Mouse (Mus musculus): Measurements from ENCODE around the gene Hba-a2. TPM values are rescaled to one million over a fixed set of nuclear protein-coding genes. Genes with fewer than 3 reads are reported as not detected.

Gene Hba-a2
- polyA plus RNA-seq, 1 experiment from 2014 or later = 27,825 TPM

DNA sequence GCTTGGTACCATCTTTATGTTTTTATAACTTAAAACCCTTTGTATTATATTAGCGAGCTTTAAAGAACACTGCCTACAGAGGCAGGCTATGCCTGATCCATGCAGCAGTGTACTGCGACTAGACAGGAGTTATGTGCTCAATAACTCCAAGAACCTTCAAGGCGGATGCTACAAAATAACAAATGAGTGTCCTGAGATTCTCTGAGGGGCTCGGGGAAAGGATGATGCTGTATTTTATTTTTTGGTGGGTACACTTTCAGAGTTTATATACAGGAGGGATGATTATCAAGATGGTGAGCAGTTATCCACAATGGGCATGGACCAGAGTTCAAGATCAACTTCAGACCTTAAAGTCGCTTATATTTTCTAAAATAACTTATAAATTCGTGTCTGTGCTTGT lies 29.5 kb upstream of the Hba-a2 start:
- H3K36me3 ChIP-seq = 0 out of 2 replicates have a peak, but pooled peaks cover 3% of the 10 kb centered on the region
- 0 out of 2 replicates have a peak, but pooled peaks cover 3% of the 10 kb centered on the region for H3K27me3 ChIP-seq (replicated peaks)
- H3K9me3 ChIP-seq (replicated peaks) = no peaks in the 10 kb centered on the region
- H3K27ac ChIP-seq (ENCODE audit: poor library complexity, severe bottlenecking) = peak overlapping the region; percentile 93
- peak overlapping the region; percentile 70 for H3K4me2 ChIP-seq
- WGBS = 29% methylated on average over 6 of the region's 6 CpGs
- peaks cover 13% of the 10 kb centered on the region for H3K4me1 ChIP-seq (replicated peaks)
- H3K4me3 ChIP-seq = peak overlapping the region; percentile 90
- H3K9ac ChIP-seq = peak overlapping the region; percentile 95
- no peak for ATAC-seq (ENCODE audit: insufficient number of reproducible peaks, low FRiP score)

DNA sequence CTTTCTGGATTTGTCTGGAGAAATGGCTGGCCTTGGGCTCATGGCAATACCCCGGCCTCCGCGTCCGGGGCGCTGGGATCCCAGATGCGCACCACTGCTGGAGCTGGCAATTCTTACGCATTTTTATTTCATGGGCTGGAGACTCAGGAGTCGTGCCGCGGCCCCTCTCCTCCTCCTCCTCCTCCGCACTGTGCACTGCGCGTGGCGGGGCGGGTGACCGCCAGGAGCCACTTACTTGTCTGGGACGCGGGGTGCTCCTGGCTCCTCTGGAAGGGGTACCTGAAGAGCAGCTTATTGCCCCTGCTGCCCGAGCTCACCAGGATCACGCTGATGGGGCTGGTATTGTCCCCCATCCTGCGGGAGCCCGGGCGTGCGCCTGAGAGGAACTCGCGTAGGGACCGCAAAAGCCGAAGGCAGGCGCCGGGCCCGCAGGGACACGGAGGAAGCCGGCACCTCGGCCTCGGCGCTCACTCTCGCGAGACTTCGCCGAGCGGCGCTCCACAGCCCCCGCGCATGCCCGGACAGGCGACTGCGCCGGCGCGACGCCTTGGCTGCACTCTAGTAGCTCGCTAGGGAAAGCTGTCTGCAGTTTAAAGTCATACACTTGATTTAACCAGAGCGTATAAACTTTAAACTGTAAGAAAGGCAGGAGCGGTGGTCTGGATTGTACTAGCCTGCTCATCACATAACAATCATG lies 29.0 kb upstream of the Hba-a2 start, which contains the start of gene Nprl3:
Gene Nprl3 (minus strand): TSS at position 520 of the 697 bp plus-strand sequence.
- H3K36me3 ChIP-seq = 0 out of 2 replicates have a peak, but pooled peaks cover under 1% of the 10 kb centered on the region
- ATAC-seq (ENCODE audit: insufficient number of reproducible peaks, low FRiP score) = peak; percentile 92
- WGBS = under 1% methylated on average over 54 of the region's 54 CpGs

DNA sequence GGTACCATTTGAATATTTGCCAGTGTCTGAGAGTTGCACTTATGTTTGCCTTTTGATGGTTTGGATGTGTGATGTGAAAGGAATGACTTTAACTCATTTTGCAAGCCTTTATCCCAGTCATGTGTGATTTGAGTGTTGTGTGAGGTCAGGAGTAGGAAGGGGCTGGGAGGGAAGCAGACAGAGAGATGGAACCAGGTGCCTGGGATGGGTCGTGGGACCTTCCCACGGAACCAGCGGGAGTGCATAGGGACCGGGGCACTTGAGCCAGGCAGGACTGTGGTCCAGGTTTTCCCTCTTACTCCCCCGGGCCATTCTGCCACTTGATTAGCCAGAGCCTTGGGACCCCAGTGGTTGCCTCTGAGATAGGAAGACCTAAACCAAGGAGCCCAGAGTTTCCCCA lies 28.3 kb upstream of the Hba-a2 start:
- Histone ChIP-seq H3K4me1 (replicated peaks) (peaks cover 10% of the 10 kb centered on the region), H3K27ac (ENCODE audit: poor library complexity, severe bottlenecking) (peak overlapping the region; percentile 93), H3K4me3 (peak overlapping the region; percentile 90), H3K4me2 (peak overlapping the region; percentile 70), H3K9ac (peak overlapping the region; percentile 95), H3K9me3 (replicated peaks) (no peaks in the 10 kb centered on the region), H3K27me3 (replicated peaks) (0 out of 2 replicates have a peak, but pooled peaks cover 3% of the 10 kb centered on the region), H3K36me3 (no peaks in the 10 kb centered on the region)
- ATAC-seq (ENCODE audit: insufficient number of reproducible peaks, low FRiP score) = 0 out of 2 replicates have a peak, but pooled peaks have one; percentile 15
- 29% methylated on average over 5 of the region's 5 CpGs for WGBS

More for the DNA sequence above, 29.0 kb upstream of the Hba-a2 start, which contains the start of gene Nprl3:
- H3K4me1 ChIP-seq (replicated peaks) = peaks cover 13% of the 10 kb centered on the region
- H3K4me3 ChIP-seq = peak within 1 kb of the TSS; percentile 90
- peak within 1 kb of the TSS; percentile 93 for H3K27ac ChIP-seq (ENCODE audit: poor library complexity, severe bottlenecking)
- 0 out of 2 replicates have a peak, but pooled peaks cover 3% of the 10 kb centered on the region for H3K27me3 ChIP-seq (replicated peaks)
- H3K4me2 ChIP-seq = peak within 1 kb of the TSS; percentile 70
- peak within 1 kb of the TSS; percentile 95 for H3K9ac ChIP-seq
- H3K9me3 ChIP-seq (replicated peaks) = no peaks in the 10 kb centered on the region

DNA sequence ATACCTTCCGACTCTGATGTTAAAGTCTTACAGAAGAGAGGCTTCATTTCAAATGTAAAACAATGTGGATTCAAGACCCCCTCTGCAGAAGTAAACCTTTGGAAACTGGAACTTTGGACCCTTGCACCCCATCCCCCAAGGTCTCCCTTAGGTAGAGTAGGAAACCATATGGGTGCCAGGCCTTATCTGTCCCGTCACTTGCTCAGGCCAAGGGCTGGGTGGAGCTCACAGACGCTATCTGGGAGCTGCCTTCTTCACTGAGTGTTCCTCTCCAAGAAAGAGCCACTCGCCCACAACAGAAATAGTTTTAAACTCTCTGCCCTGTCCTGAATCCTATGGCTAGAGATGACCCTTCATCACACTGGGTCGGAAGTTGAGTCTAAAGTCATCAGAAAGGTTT lies 27.3 kb upstream of the Hba-a2 start:
- peak; percentile 86 for ATAC-seq (ENCODE audit: insufficient number of reproducible peaks, low FRiP score)
- Histone ChIP-seq H3K36me3 (no peaks in the 10 kb centered on the region), H3K27ac (ENCODE audit: poor library complexity, severe bottlenecking) (peak overlapping the region; percentile 73; the same call in 1 of the 2 replicates), H3K9ac (peak overlapping the region; percentile 29; the same call in 1 of the 2 replicates), H3K4me2 (peak overlapping the region; percentile 70), H3K9me3 (replicated peaks) (no peaks in the 10 kb centered on the region), H3K4me3 (no peak overlapping the region), H3K27me3 (replicated peaks) (0 out of 2 replicates have a peak, but pooled peaks cover 3% of the 10 kb centered on the region), H3K4me1 (replicated peaks) (peaks cover 9% of the 10 kb centered on the region)
- WGBS = 58% methylated on average over 5 of the region's 5 CpGs

DNA sequence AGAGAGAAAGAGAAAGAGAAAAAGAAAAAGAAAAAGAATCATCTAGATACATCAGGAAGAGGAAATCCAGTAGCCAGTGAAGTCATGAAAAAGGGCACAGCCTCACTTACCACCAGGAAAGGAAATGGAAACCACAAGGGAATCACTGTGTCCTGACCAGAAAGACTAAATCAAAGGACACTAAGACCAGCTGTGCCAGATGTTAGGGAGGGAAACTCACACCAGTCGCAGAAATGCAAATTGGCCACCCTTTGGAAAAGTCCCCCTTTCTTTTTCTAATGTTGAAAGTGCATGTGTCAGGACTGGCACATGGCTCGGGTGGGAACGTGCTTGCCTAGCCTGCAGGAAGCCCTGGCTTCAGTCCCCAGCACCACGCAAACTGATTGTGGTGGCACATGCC lies 25.1 kb upstream of the Hba-a2 start:
- ATAC-seq (ENCODE audit: insufficient number of reproducible peaks, low FRiP score) = no peak
- no peak overlapping the region for H3K27ac ChIP-seq (ENCODE audit: poor library complexity, severe bottlenecking)
- peaks cover 11% of the 10 kb centered on the region for H3K27me3 ChIP-seq (replicated peaks)

DNA sequence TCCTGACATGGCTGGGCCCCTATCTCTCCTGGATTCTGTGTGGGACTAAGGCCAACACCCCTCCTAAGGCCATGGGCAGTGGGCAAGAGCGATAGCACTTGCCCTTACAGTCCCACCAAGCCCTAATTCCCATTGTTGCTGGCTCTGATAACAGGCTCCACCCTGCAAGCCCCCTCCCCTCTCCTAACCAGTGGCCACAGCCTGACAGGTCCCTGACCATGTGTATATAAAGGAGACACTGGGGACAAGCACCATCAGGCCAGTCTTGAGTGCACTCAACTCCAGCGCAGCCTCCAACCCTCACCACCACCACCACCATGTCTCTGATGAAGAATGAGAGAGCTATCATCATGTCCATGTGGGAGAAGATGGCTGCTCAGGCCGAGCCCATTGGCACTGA lies 19.9 kb upstream of the Hba-a2 start, which contains the start of gene Hba-x:
Gene Hba-x (plus strand): TSS at position 54 of the 400 bp plus-strand sequence.
- Histone ChIP-seq H3K4me1 (replicated peaks) (no peaks in the 10 kb centered on the region), H3K4me2 (no peak within 1 kb of the TSS), H3K27ac (ENCODE audit: poor library complexity, severe bottlenecking) (peak within 1 kb of the TSS; percentile 70), H3K9ac (no peak within 1 kb of the TSS), H3K36me3 (no peaks in the 10 kb centered on the region), H3K4me3 (peak within 1 kb of the TSS; percentile 11), H3K27me3 (replicated peaks) (peaks cover 58% of the 10 kb centered on the region), H3K9me3 (replicated peaks) (no peaks in the 10 kb centered on the region)
- 77% methylated on average over 3 of the region's 3 CpGs for WGBS
- ATAC-seq (ENCODE audit: insufficient number of reproducible peaks, low FRiP score) = peak; percentile 71

More for the DNA sequence above, 25.1 kb upstream of the Hba-a2 start:
- Histone ChIP-seq H3K9me3 (replicated peaks) (no peaks in the 10 kb centered on the region), H3K4me2 (no peak overlapping the region), H3K36me3 (no peaks in the 10 kb centered on the region), H3K9ac (no peak overlapping the region), H3K4me3 (no peak overlapping the region), H3K4me1 (replicated peaks) (peaks cover 5% of the 10 kb centered on the region)
- WGBS = 50% methylated on average over 4 of the region's 4 CpGs

DNA sequence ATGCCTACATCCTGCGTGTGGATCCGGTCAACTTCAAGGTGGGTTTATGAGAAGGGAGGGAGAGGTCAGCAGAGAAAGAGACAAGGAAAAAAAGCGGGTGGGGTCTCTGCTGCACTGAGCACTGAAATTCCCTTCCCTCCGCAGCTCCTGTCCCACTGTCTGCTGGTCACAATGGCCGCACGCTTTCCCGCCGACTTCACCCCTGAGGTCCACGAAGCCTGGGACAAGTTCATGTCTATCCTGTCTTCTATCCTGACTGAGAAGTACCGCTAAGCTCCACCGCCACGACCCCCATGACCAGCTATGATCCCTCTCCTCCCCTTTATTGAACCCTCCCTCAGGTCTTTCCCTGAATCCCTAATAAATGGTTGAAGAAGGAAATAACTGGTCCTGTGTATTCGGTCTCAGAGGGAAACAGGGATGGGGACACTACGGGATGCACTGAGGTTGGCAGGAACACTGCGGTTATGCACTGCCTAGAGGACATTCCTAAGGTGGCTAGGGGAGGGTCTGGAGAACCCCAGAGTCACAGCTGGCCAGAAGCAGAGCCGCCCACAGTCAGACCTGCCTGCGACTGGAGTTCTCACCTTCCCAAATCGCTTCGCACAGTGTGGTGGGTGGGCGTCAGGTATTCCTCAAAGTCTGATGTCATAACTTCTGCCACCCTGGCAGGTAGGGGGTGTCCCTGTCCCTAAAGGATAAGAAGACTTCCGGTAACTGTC lies 18.4 kb upstream of the Hba-a2 start:
- WGBS = 54% methylated on average over 21 of the region's 21 CpGs
- ATAC-seq (ENCODE audit: insufficient number of reproducible peaks, low FRiP score) = peak; percentile 77
- Histone ChIP-seq H3K9ac (no peak overlapping the region), H3K4me1 (replicated peaks) (no peaks in the 10 kb centered on the region), H3K4me3 (peak overlapping the region; percentile 14), H3K27me3 (replicated peaks) (peaks cover 63% of the 10 kb centered on the region), H3K36me3 (no peaks in the 10 kb centered on the region), H3K4me2 (peak overlapping the region; percentile 5; the same call in 1 of the 2 replicates), H3K9me3 (replicated peaks) (no peaks in the 10 kb centered on the region), H3K27ac (ENCODE audit: poor library complexity, severe bottlenecking) (peak overlapping the region; percentile 28)

DNA sequence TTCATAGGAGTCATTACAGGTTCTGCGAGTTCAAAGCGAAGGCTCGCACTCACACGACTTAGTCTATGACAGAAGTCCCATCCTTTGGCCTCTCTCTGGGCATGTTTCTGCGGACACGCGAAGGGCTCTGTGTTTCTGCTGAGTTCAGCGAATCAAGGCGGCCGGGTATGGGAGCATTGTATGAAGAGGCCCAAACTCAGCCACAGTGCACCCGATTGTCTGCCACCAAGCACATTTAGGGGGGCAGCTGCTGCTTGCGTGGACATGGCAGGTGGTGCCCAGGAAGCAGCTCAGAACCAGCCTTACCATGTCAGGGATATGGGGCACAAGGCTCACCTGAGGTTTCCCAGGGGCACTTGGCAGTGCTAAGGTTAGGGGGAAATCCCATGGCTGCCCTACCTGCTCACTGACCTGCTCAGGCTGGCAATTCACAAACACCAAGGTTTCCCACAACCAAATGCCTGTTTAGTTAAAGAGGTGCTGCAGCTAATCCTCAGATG lies 17.8 kb upstream of the Hba-a2 start:
- no peaks in the 10 kb centered on the region for H3K9me3 ChIP-seq (replicated peaks)
- peak; percentile 7; the same call in 1 of the 2 replicates for ATAC-seq (ENCODE audit: insufficient number of reproducible peaks, low FRiP score)
- H3K4me2 ChIP-seq = peak overlapping the region; percentile 5; the same call in 1 of the 2 replicates
- H3K4me1 ChIP-seq (replicated peaks) = no peaks in the 10 kb centered on the region
- no peaks in the 10 kb centered on the region for H3K36me3 ChIP-seq
- H3K27me3 ChIP-seq (replicated peaks) = peaks cover 63% of the 10 kb centered on the region
- WGBS = 72% methylated on average over 12 of the region's 12 CpGs
- peak overlapping the region; percentile 10; the same call in 1 of the 2 replicates for H3K9ac ChIP-seq
- no peak overlapping the region; the same call in 1 of the 2 replicates for H3K4me3 ChIP-seq
- H3K27ac ChIP-seq (ENCODE audit: poor library complexity, severe bottlenecking) = peak overlapping the region; percentile 66; the same call in 1 of the 2 replicates

DNA sequence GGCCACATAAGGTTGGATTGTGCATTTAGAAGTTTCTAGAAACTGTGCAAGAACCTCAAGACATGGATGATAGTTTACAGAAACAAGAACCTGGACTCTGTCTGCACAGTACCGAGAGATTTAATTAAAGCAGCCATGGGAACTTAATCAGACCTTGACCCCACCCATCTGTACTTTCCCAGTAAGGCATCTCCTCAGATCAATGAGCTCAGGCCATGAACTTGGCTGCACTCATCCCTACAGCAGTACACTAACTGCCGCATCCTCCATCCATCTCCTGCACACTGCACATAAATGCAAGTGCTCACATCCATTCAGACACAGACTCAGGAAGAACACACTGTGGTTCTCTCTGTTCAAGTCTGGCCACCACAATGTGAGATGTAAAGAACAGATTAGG lies 15.6 kb upstream of the Hba-a2 start:
- Histone ChIP-seq H3K4me1 (replicated peaks) (no peaks in the 10 kb centered on the region), H3K9ac (no peak overlapping the region), H3K4me3 (no peak overlapping the region), H3K36me3 (no peaks in the 10 kb centered on the region), H3K27me3 (replicated peaks) (peaks cover 59% of the 10 kb centered on the region), H3K4me2 (0 out of 2 replicates have a peak overlapping the region, but pooled peaks have one; percentile 8), H3K9me3 (replicated peaks) (no peaks in the 10 kb centered on the region), H3K27ac (ENCODE audit: poor library complexity, severe bottlenecking) (peak overlapping the region; percentile 66)
- no peak for ATAC-seq (ENCODE audit: insufficient number of reproducible peaks, low FRiP score)
- 73% methylated on average over 2 of the region's 2 CpGs for WGBS

DNA sequence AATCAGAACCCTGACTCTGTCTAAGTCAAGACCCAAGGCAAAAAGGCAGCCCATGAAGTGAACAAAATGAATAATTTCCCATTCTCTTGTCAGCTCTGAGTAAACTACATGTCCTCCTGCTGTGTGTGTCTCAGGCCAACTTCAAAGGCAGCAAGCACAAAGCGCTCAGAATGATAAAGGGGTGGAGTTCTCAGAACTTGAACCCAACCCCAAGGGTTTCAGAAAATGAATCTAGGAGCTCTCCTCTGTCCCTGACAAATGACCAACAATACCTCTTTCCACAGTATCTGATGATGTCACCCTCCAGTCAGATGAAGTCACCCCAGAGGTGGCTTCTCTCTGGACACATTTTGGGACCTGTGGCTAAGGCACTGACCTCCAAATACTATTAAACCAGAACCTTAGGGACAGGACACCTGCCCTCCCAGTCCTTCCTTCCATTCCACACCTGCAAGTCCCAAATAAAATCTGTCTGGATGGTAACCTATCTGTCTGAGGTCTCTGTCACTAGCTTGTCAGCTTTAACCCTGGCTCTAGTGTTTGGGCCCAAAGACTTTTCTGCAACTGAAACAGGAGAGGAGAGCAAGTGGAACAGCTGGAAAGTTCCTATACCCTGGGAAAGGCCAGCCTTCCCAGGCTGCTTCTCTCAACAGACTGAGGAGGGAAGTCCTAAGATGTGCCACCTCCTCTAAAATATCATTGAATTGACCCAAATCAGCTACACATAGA lies 14.7 kb upstream of the Hba-a2 start:
- Histone ChIP-seq H3K4me2 (peak overlapping the region; percentile 25), H3K4me1 (replicated peaks) (no peaks in the 10 kb centered on the region), H3K36me3 (no peaks in the 10 kb centered on the region), H3K4me3 (no peak overlapping the region), H3K27me3 (replicated peaks) (peaks cover 51% of the 10 kb centered on the region), H3K27ac (ENCODE audit: poor library complexity, severe bottlenecking) (peak overlapping the region; percentile 66), H3K9ac (no peak overlapping the region), H3K9me3 (replicated peaks) (no peaks in the 10 kb centered on the region)
- ATAC-seq (ENCODE audit: insufficient number of reproducible peaks, low FRiP score) = no peak
- WGBS = 56% methylated on average over 1 of the region's 1 CpGs
